Mouse (Mus musculus): ENCODE results near the gene Atg14.

- no peak for TF ChIP-seq CTCF (IDR thresholded peaks at IDR 0.05; ENCODE audit: low read depth)
- no peak for TF ChIP-seq EP300 (IDR thresholded peaks at IDR 0.05; ENCODE audit: low read depth)
Measured at GRCm38 (mm10) chr14:47567962-47568652, 2.3 kb downstream of the Atg14 start.
